Mouse (Mus musculus): ENCODE data around the gene Rpl19.

- TF ChIP-seq CTCF (IDR thresholded peaks at IDR 0.05; ENCODE audit: low read depth): no peak
- TF ChIP-seq EP300 (optimal IDR thresholded peaks at IDR 0.05): no peak
These were observed 3.7 kb upstream of the Rpl19 start, which contains the start of gene Cacnb1 for GRCm38 (mm10) chr11:98022555-98023371.
